Mouse (Mus musculus): ENCODE measurements around the gene Asphd2. TPM values are rescaled to one million over a fixed set of nuclear protein-coding genes. Genes with fewer than 3 reads are reported as not detected.

Asphd2 gene
- polyA plus RNA-seq, 1 experiment from 2014 or later, result 8.1 TPM

DNA sequence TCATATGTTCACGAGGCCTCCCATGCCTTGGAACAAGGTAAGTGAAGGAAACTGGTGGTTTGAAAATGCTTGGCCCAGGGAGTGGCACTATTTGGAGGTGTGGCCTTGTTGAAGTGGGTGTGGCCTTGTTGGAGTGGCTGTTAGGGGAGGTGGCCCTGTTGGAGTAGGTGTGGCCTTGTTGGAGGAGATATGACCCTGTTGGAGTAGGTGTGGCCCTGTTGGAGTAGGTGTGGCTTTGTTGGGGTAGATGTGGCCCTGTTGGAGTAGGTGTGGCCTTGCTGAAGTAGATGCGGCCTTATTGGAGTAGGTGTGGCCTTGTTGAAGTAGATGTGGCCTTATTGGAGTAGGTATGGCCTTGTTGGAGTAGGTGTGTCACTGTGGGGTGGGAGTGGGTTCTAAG, 8.7 kb downstream of the Asphd2 start:
- Histone ChIP-seq H3K36me3 (no peaks in the 10 kb centered on the region), H3K4me1 (0 out of 2 replicates have a peak, but pooled peaks cover 4% of the 10 kb centered on the region), H3K27me3 (no peaks in the 10 kb centered on the region), H3K9ac (no peak overlapping the region), H3K9me3 (replicated peaks) (no peaks in the 10 kb centered on the region), H3K27ac (no peak overlapping the region), H3K4me2 (no peak overlapping the region), H3K4me3 (replicated peaks) (no peak overlapping the region)
- no peak for ATAC-seq (replicated peaks; ENCODE audit: low FRiP score)
- 81% methylated on average over 2 of the region's 2 CpGs for WGBS

DNA sequence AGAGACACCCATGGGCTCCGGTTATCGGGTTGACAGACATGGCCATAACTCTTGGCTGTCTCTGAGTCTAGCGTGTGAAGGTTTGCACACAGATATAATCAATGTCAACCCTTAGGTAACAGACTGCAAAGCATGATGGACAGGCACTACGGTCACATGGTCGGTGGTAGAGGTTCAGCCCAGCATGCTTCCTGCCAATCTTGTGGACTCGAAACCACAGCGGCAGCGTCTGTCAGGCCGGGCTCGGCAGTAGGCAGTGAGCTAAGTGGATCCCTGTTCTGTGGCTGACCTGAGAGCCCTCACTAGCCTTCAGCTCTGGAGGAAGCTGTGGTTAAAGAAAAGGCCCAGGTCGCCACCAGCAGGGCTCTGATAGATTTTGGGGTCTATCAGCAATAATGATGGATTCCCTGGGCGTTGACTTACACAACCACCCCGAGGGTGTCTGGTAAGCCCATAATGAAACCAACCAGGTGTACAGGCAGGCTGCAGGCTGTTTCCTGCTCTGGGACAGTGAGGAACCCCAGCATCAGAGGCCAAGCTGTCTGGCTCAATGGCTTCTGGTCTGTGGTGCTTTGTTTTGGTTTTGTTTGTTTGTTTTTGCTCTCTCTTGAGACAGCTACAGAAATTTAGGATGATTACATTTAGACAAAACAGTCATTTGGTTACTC, 9.7 kb downstream of the Asphd2 start:
- Histone ChIP-seq H3K27ac (no peak overlapping the region), H3K9ac (no peak overlapping the region), H3K4me3 (replicated peaks) (no peak overlapping the region), H3K9me3 (replicated peaks) (no peaks in the 10 kb centered on the region), H3K27me3 (no peaks in the 10 kb centered on the region), H3K4me1 (0 out of 2 replicates have a peak, but pooled peaks cover 4% of the 10 kb centered on the region), H3K36me3 (no peaks in the 10 kb centered on the region), H3K4me2 (no peak overlapping the region)
- ATAC-seq (replicated peaks; ENCODE audit: low FRiP score), result no peak
- WGBS, result 90% methylated on average over 13 of the region's 13 CpGs

DNA sequence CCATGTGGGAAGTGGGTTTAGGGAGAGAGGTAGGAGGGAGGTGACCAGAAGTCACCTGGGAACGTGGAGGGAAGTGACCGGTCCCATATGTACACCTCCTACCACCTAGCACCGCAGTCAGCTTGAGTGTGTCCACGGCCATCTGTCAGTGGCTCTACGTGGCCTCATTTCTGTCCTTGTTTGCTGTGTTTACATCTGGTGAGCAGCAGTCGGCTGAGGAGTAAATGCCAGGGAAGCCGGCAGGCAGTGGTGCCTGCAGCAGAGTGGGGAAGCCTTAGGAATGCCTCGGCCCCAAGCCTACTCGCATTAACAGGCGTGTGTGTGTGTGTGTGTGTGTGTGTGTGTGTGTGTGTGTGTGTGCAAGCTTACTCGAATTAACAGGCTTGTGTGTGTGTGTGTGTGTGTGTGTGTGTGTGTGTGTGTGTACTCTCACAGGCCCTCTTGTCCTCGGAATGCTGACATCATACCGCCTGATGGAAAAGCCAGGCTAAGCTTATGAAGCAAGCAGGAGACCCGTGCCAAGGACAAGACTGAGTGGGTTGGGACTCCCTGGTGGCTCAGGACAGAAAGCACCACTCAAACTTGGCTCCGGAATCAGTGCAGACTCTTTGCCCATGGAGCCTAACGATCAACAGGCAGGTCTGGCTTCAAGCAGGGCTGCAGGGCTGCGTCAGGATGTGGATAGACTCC, 11.9 kb downstream of the Asphd2 start:
- no peaks in the 10 kb centered on the region for H3K9me3 ChIP-seq (replicated peaks)
- no peak overlapping the region for H3K4me3 ChIP-seq (replicated peaks)
- no peaks in the 10 kb centered on the region for H3K4me1 ChIP-seq
- no peaks in the 10 kb centered on the region for H3K27me3 ChIP-seq
- H3K4me2 ChIP-seq, result no peak overlapping the region
- H3K36me3 ChIP-seq, result peaks cover 20% of the 10 kb centered on the region; the same call in 1 of the 2 replicates
- H3K9ac ChIP-seq, result no peak overlapping the region
- WGBS, result 68% methylated on average over 17 of the region's 17 CpGs
- ATAC-seq (replicated peaks; ENCODE audit: low FRiP score), result 0 out of 2 replicates have a peak, but pooled peaks have one; percentile 26
- no peak overlapping the region for H3K27ac ChIP-seq

DNA sequence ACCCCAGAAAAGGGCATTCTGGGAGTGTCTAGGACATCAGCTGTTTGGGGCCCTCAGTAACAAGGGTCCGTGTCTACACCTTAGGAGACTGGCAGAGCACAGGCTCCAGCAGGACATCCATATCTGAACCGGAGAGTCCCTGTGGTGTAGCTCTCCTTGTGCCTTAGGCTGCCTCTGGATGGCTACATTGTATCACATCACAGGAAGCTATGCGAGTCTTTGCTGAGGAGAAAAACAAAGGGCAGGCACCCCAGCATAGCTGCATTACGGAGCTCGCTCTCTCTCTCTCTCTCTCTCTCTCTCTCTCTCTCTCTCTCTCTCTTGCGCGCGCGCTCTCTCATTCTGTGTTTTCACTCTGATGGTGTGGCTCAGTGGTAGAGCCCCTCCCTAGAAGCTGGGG, 12.6 kb downstream of the Asphd2 start:
- no peaks in the 10 kb centered on the region for H3K9me3 ChIP-seq (replicated peaks)
- H3K9ac ChIP-seq, result no peak overlapping the region
- no peak overlapping the region for H3K4me2 ChIP-seq
- WGBS, result 74% methylated on average over 9 of the region's 9 CpGs
- H3K4me3 ChIP-seq (replicated peaks), result no peak overlapping the region
- H3K27me3 ChIP-seq, result no peaks in the 10 kb centered on the region
- H3K27ac ChIP-seq, result no peak overlapping the region
- ATAC-seq (replicated peaks; ENCODE audit: low FRiP score), result no peak
- H3K36me3 ChIP-seq, result peaks cover 24% of the 10 kb centered on the region
- H3K4me1 ChIP-seq, result no peaks in the 10 kb centered on the region

DNA sequence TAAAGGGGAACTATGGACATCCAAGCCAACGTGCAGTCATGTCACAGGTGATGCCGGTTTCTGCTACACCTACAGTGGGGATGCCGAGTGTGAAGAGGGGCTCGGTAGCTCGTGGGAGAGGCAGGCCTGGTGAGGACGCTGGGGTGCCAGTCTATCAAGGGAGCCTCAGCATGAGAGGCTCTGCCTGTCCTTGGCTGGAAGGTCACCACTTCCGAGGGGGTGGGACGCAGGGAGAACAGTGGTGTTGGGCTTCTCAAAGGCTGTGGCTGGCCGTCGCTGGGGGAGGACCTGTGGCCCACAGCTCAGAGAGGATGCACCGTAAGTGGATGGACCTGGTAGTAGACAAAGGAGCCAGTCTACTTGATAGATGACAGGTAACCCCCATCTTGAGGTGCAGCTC, 13.5 kb downstream of the Asphd2 start:
- Histone ChIP-seq H3K4me3 (replicated peaks) (no peak overlapping the region), H3K4me2 (no peak overlapping the region), H3K4me1 (no peaks in the 10 kb centered on the region), H3K27me3 (no peaks in the 10 kb centered on the region), H3K9me3 (replicated peaks) (no peaks in the 10 kb centered on the region), H3K27ac (no peak overlapping the region), H3K9ac (no peak overlapping the region), H3K36me3 (peaks cover 27% of the 10 kb centered on the region)
- no peak for ATAC-seq (replicated peaks; ENCODE audit: low FRiP score)
- WGBS, result 87% methylated on average over 11 of the region's 11 CpGs

DNA sequence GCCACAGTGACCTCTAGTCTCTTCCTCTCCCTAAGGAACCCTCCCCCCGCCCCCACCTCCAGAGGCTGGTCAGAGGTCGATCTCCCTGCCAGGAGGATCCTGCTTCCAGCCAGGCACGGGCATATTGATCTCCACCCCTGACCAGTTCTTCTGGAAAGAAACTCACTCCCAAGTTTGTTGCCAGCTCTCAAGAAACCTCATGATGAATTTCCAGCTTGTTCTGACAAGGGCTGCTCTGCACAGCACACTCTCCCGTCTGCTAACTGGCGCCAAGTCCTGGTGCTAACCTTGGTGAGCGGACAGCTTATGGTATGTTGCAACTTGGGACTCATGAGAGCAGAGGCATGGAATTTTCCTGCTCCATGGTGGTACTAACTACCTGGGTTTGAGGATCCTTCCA, 15.9 kb downstream of the Asphd2 start:
- no peaks in the 10 kb centered on the region for H3K27me3 ChIP-seq
- WGBS, result 79% methylated on average over 6 of the region's 6 CpGs

DNA sequence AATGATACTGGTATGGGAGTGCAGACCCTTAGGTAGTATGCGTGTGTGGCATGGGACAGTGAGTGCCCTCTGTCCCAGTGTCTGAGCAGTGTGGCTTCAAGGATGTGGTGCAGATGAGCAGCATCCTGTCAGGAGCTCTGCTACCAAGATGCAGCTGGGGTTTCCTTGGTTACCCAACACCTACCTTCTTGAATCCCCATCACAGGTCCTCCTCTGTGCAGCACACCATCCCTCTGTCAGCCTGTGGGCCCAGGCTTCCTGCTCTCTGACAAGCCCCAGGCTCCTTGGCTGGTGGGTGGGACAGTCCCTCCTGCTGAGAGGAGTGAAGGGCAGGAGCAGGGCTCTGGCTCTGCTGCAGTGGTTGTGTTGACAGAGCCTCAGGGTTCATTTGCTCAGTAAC, 17.3 kb downstream of the Asphd2 start:
- Histone ChIP-seq H3K4me3 (replicated peaks) (no peak overlapping the region), H3K9me3 (replicated peaks) (no peaks in the 10 kb centered on the region), H3K27ac (no peak overlapping the region), H3K27me3 (no peaks in the 10 kb centered on the region), H3K4me2 (no peak overlapping the region), H3K9ac (no peak overlapping the region), H3K4me1 (no peaks in the 10 kb centered on the region), H3K36me3 (peaks cover 64% of the 10 kb centered on the region)
- ATAC-seq (replicated peaks; ENCODE audit: low FRiP score), result no peak
- WGBS, result 100% methylated on average over 1 of the region's 1 CpGs

More for the DNA sequence above, 15.9 kb downstream of the Asphd2 start:
- no peak for ATAC-seq (replicated peaks; ENCODE audit: low FRiP score)
- no peaks in the 10 kb centered on the region for H3K9me3 ChIP-seq (replicated peaks)
- H3K4me2 ChIP-seq, result no peak overlapping the region
- no peak overlapping the region for H3K9ac ChIP-seq
- H3K27ac ChIP-seq, result no peak overlapping the region
- H3K4me3 ChIP-seq (replicated peaks), result no peak overlapping the region
- no peaks in the 10 kb centered on the region for H3K4me1 ChIP-seq
- peaks cover 51% of the 10 kb centered on the region for H3K36me3 ChIP-seq

DNA sequence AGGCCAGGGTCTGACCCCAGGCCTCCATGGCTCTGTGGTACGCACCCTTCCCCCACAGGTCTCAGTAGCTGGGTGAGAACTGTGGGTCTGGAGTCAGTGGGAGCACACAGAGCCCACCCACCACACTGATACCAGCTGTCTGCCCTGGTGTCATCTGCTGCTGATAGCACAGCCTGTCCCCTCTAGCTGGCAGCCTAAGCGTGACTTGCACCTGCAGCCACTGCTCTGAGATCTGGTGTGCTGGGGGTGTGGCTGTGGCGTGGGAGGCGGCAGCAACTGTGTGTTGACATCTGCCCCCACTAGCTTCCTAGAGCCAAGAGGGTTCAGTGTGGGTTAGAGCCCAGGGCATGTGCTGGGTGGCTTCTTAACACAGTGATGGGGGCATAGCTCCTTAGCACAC, 18.6 kb downstream of the Asphd2 start:
- H3K27ac ChIP-seq, result no peak overlapping the region

DNA sequence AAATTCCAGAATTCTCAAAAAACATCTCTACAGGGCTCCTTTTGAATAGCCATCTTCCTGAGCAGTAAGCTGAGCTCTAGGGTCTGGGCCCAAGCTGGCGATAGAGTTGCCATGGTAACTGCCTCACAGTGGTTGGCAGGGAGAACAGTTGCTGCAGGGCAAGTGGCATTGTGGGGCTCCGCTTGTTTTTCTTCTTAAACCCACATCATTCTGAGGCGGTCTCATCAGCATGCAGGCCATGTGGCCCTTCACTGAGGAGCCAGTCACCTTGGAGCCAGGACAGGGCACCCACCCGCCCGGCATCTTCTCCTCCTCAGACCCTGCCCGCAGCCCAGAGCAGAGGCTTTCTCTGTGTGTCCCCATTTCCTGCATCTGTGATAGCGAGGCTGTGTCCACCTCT, 22.7 kb downstream of the Asphd2 start:
- H3K27ac ChIP-seq, result no peak overlapping the region
- no peaks in the 10 kb centered on the region for H3K27me3 ChIP-seq
- ATAC-seq (replicated peaks; ENCODE audit: low FRiP score), result no peak
- H3K9me3 ChIP-seq (replicated peaks), result no peaks in the 10 kb centered on the region
- H3K9ac ChIP-seq, result no peak overlapping the region
- H3K4me2 ChIP-seq, result no peak overlapping the region
- 83% methylated on average over 7 of the region's 7 CpGs for WGBS
- peaks cover 85% of the 10 kb centered on the region for H3K36me3 ChIP-seq
- no peak overlapping the region for H3K4me3 ChIP-seq (replicated peaks)
- H3K4me1 ChIP-seq, result no peaks in the 10 kb centered on the region

More for the DNA sequence above, 18.6 kb downstream of the Asphd2 start:
- ATAC-seq (replicated peaks; ENCODE audit: low FRiP score), result no peak
- Histone ChIP-seq H3K9me3 (replicated peaks) (no peaks in the 10 kb centered on the region), H3K4me2 (no peak overlapping the region), H3K9ac (no peak overlapping the region), H3K4me1 (no peaks in the 10 kb centered on the region), H3K27me3 (no peaks in the 10 kb centered on the region), H3K4me3 (replicated peaks) (no peak overlapping the region), H3K36me3 (peaks cover 76% of the 10 kb centered on the region)
- 85% methylated on average over 4 of the region's 4 CpGs for WGBS

DNA sequence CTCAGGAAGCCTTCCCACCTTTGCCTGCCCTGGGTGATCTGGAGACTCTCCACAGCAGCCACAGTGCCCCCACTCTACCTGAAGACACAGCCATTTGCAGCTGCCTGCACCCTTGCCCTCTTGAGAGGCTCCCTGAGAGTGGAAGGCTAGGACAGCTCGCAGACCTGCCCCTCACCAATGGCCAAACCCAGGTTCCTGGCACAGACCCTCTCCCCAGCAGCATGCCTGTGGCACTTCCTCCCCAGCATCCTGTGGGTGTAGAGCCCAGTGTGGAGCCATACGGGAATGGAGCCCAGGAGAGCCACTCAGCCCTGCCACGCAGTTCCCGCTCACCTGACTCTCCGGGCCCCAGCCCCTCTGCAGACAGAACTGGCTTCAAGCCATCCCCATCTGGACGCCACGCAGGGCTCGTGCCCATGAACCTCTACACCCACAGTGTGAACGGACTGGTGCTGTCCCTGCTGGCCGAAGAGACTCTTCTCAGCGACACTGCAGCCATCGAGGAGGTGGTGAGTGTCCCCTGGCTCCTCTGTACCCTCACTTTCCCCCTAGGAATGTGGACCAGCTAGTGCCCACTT, 24.3 kb downstream of the Asphd2 start:
- 91% methylated on average over 12 of the region's 12 CpGs for WGBS
- Histone ChIP-seq H3K4me2 (no peak overlapping the region), H3K27me3 (no peaks in the 10 kb centered on the region), H3K4me1 (no peaks in the 10 kb centered on the region), H3K4me3 (replicated peaks) (no peak overlapping the region), H3K27ac (no peak overlapping the region), H3K9me3 (replicated peaks) (no peaks in the 10 kb centered on the region), H3K36me3 (peaks cover 87% of the 10 kb centered on the region), H3K9ac (no peak overlapping the region)
- ATAC-seq (replicated peaks; ENCODE audit: low FRiP score), result no peak

DNA sequence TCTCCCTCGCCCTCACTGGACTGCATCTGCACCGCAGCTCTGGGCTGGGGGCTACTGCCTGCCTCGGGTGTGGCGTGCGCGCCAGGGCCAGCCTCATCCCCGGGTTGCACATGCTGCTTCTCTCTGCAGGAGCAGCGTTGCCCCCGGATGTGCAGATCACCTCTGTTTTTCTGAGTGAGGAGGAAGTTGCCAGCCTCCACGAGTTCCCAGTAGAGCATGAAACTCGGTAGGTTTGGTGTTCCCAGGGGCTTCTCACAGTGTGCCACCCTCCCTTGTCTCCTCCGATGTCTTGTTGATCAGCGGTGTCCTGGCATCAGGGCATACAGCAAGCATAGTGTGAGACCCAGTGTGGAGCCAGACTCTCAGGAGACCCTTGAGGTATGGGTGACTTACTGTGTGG, 25.3 kb downstream of the Asphd2 start:
- no peaks in the 10 kb centered on the region for H3K4me1 ChIP-seq
- ATAC-seq (replicated peaks; ENCODE audit: low FRiP score), result no peak
- H3K9me3 ChIP-seq (replicated peaks), result no peaks in the 10 kb centered on the region
- no peak overlapping the region for H3K27ac ChIP-seq
- no peak overlapping the region for H3K4me2 ChIP-seq
- no peak overlapping the region for H3K4me3 ChIP-seq (replicated peaks)
- H3K27me3 ChIP-seq, result no peaks in the 10 kb centered on the region
- no peak overlapping the region for H3K9ac ChIP-seq
- WGBS, result 91% methylated on average over 13 of the region's 13 CpGs
- peaks cover 86% of the 10 kb centered on the region for H3K36me3 ChIP-seq

DNA sequence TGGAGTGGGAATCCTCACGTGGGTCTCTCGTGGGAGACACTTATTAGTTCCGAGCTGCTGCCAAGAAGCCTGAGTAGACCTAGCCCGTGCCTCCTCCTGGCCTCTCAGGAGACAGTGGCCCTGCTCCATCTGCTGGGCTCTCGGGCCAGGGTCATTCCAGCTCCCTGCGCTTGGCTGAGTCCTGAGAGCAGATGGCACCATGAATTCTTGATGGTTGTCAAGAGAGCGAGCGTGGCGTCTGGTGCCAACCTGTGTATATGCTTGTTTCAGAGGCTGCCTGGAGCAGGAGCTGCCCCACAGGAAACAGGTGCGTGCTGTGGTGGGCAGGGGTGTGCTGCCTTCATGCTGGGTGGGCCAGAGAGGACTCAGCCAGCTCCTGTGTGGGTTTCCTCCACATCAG, 26.0 kb downstream of the Asphd2 start:
- no peaks in the 10 kb centered on the region for H3K4me1 ChIP-seq
- no peaks in the 10 kb centered on the region for H3K9me3 ChIP-seq (replicated peaks)
- ATAC-seq (replicated peaks; ENCODE audit: low FRiP score), result no peak
- WGBS, result 94% methylated on average over 10 of the region's 10 CpGs
- H3K27ac ChIP-seq, result no peak overlapping the region
- no peaks in the 10 kb centered on the region for H3K27me3 ChIP-seq
- H3K4me3 ChIP-seq (replicated peaks), result no peak overlapping the region
- H3K4me2 ChIP-seq, result no peak overlapping the region
- peaks cover 86% of the 10 kb centered on the region for H3K36me3 ChIP-seq
- no peak overlapping the region for H3K9ac ChIP-seq
